Mouse (Mus musculus): ENCODE measurements around the gene Exoc2. TPM values are rescaled to one million over a fixed set of nuclear protein-coding genes. Genes with fewer than 3 reads are reported as not detected.

Gene Exoc2
- polyA plus RNA-seq, 1 experiment = 0.41 TPM

GRCm38 (mm10) chr13:30846506-30846905 lies 127.4 kb downstream of the Exoc2 start:
- H3K27me3 ChIP-seq (ENCODE audit: control insufficient read depth) = no peaks in the 10 kb centered on the region
- no peaks in the 10 kb centered on the region for H3K4me1 ChIP-seq (ENCODE audit: control insufficient read depth)
- no peak for TF ChIP-seq GATA1 (IDR thresholded peaks at IDR 0.05; ENCODE audit: low read length)
- no peak for TF ChIP-seq TAL1 (IDR thresholded peaks at IDR 0.05; ENCODE audit: low read length)
- peaks cover 19% of the 10 kb centered on the region for H3K36me3 ChIP-seq (ENCODE audit: control insufficient read depth)
- no peaks in the 10 kb centered on the region for H3K9me3 ChIP-seq (ENCODE audit: control insufficient read depth, low read length)
- H3K4me3 ChIP-seq (replicated peaks) = no peak overlapping the region

- H3K27me3 ChIP-seq (ENCODE audit: control insufficient read depth) = no peaks in the 10 kb centered on the region
- TF ChIP-seq GATA1 (IDR thresholded peaks at IDR 0.05; ENCODE audit: low read length) (no peak), TAL1 (IDR thresholded peaks at IDR 0.05; ENCODE audit: low read length) (no peak)
- H3K4me3 ChIP-seq (replicated peaks) = no peak overlapping the region
- no peaks in the 10 kb centered on the region for H3K4me1 ChIP-seq (ENCODE audit: control insufficient read depth)
- no peaks in the 10 kb centered on the region for H3K9me3 ChIP-seq (ENCODE audit: control insufficient read depth, low read length)
- H3K36me3 ChIP-seq (ENCODE audit: control insufficient read depth) = peaks cover 26% of the 10 kb centered on the region
Observed at GRCm38 (mm10) chr13:30843049-30843448, 130.8 kb downstream of the Exoc2 start.

GRCm38 (mm10) chr13:30841843-30842242 lies 132.1 kb downstream of the Exoc2 start:
- TF ChIP-seq GATA1 (IDR thresholded peaks at IDR 0.05; ENCODE audit: low read length) (no peak), TAL1 (IDR thresholded peaks at IDR 0.05; ENCODE audit: low read length) (no peak)
- Histone ChIP-seq H3K4me3 (replicated peaks) (no peak overlapping the region), H3K36me3 (ENCODE audit: control insufficient read depth) (peaks cover 24% of the 10 kb centered on the region), H3K4me1 (ENCODE audit: control insufficient read depth) (peaks cover under 1% of the 10 kb centered on the region; the same call in 1 of the 2 replicates), H3K9me3 (ENCODE audit: control insufficient read depth, low read length) (no peaks in the 10 kb centered on the region), H3K27me3 (ENCODE audit: control insufficient read depth) (no peaks in the 10 kb centered on the region)

- Histone ChIP-seq H3K9me3 (ENCODE audit: control insufficient read depth, low read length) (no peaks in the 10 kb centered on the region), H3K4me3 (replicated peaks) (no peak overlapping the region), H3K27me3 (ENCODE audit: control insufficient read depth) (no peaks in the 10 kb centered on the region), H3K4me1 (ENCODE audit: control insufficient read depth) (peaks cover 2% of the 10 kb centered on the region; the same call in 1 of the 2 replicates), H3K36me3 (ENCODE audit: control insufficient read depth) (peaks cover 26% of the 10 kb centered on the region)
- TF ChIP-seq GATA1 (IDR thresholded peaks at IDR 0.05; ENCODE audit: low read length) (no peak), TAL1 (IDR thresholded peaks at IDR 0.05; ENCODE audit: low read length) (no peak)
Observed at GRCm38 (mm10) chr13:30841306-30841705, 132.6 kb downstream of the Exoc2 start.

- peaks cover 2% of the 10 kb centered on the region; the same call in 1 of the 2 replicates for H3K4me1 ChIP-seq (ENCODE audit: control insufficient read depth)
- peaks cover 26% of the 10 kb centered on the region for H3K36me3 ChIP-seq (ENCODE audit: control insufficient read depth)
- no peaks in the 10 kb centered on the region for H3K27me3 ChIP-seq (ENCODE audit: control insufficient read depth)
- H3K4me3 ChIP-seq (replicated peaks) = no peak overlapping the region
- TF ChIP-seq GATA1 (IDR thresholded peaks at IDR 0.05; ENCODE audit: low read length) = no peak
- no peak for TF ChIP-seq TAL1 (IDR thresholded peaks at IDR 0.05; ENCODE audit: low read length)
- H3K9me3 ChIP-seq (ENCODE audit: control insufficient read depth, low read length) = no peaks in the 10 kb centered on the region
Observed at GRCm38 (mm10) chr13:30840700-30841099, 133.2 kb downstream of the Exoc2 start.

GRCm38 (mm10) chr13:30836342-30836741 lies 137.6 kb downstream of the Exoc2 start:
- Histone ChIP-seq H3K9me3 (ENCODE audit: control insufficient read depth, low read length) (no peaks in the 10 kb centered on the region), H3K4me3 (replicated peaks) (no peak overlapping the region), H3K36me3 (ENCODE audit: control insufficient read depth) (peaks cover 14% of the 10 kb centered on the region), H3K4me1 (ENCODE audit: control insufficient read depth) (peaks cover 4% of the 10 kb centered on the region; the same call in 1 of the 2 replicates), H3K27me3 (ENCODE audit: control insufficient read depth) (no peaks in the 10 kb centered on the region)
- no peak for TF ChIP-seq TAL1 (IDR thresholded peaks at IDR 0.05; ENCODE audit: low read length)
- no peak for TF ChIP-seq GATA1 (IDR thresholded peaks at IDR 0.05; ENCODE audit: low read length)

- H3K27me3 ChIP-seq (ENCODE audit: control insufficient read depth) = no peaks in the 10 kb centered on the region
- TF ChIP-seq GATA1 (IDR thresholded peaks at IDR 0.05; ENCODE audit: low read length) (no peak), TAL1 (IDR thresholded peaks at IDR 0.05; ENCODE audit: low read length) (no peak)
- H3K4me1 ChIP-seq (ENCODE audit: control insufficient read depth) = peaks cover 4% of the 10 kb centered on the region; the same call in 1 of the 2 replicates
- no peak overlapping the region for H3K4me3 ChIP-seq (replicated peaks)
- no peaks in the 10 kb centered on the region for H3K9me3 ChIP-seq (ENCODE audit: control insufficient read depth, low read length)
- peaks cover 10% of the 10 kb centered on the region for H3K36me3 ChIP-seq (ENCODE audit: control insufficient read depth)
Observed at GRCm38 (mm10) chr13:30834859-30835258, 139.0 kb downstream of the Exoc2 start.

GRCm38 (mm10) chr13:30834349-30834748 lies 139.5 kb downstream of the Exoc2 start:
- H3K27me3 ChIP-seq (ENCODE audit: control insufficient read depth) = no peaks in the 10 kb centered on the region
- no peak overlapping the region for H3K4me3 ChIP-seq (replicated peaks)
- H3K9me3 ChIP-seq (ENCODE audit: control insufficient read depth, low read length) = no peaks in the 10 kb centered on the region
- peaks cover 4% of the 10 kb centered on the region; the same call in 1 of the 2 replicates for H3K4me1 ChIP-seq (ENCODE audit: control insufficient read depth)
- H3K36me3 ChIP-seq (ENCODE audit: control insufficient read depth) = peaks cover 6% of the 10 kb centered on the region
- no peak for TF ChIP-seq GATA1 (IDR thresholded peaks at IDR 0.05; ENCODE audit: low read length)
- no peak for TF ChIP-seq TAL1 (IDR thresholded peaks at IDR 0.05; ENCODE audit: low read length)

GRCm38 (mm10) chr13:30833476-30834149 lies 140.3 kb downstream of the Exoc2 start:
- Histone ChIP-seq H3K27me3 (ENCODE audit: control insufficient read depth) (no peaks in the 10 kb centered on the region), H3K9me3 (ENCODE audit: control insufficient read depth, low read length) (no peaks in the 10 kb centered on the region), H3K4me3 (replicated peaks) (no peak overlapping the region), H3K4me1 (ENCODE audit: control insufficient read depth) (peaks cover 4% of the 10 kb centered on the region; the same call in 1 of the 2 replicates), H3K36me3 (ENCODE audit: control insufficient read depth) (peaks cover 6% of the 10 kb centered on the region)
- no peak for TF ChIP-seq GATA1 (IDR thresholded peaks at IDR 0.05; ENCODE audit: low read length)
- TF ChIP-seq TAL1 (IDR thresholded peaks at IDR 0.05; ENCODE audit: low read length) = no peak

Data from erythroblast, embryonic 14.5 days (primary cell).